Mouse (Mus musculus): ENCODE results near the gene Fbxo44.

- TF ChIP-seq CTCF (IDR thresholded peaks at IDR 0.05; ENCODE audit: control insufficient read depth, insufficient read depth, low read length) (no peak), POLR2A (IDR thresholded peaks at IDR 0.05; ENCODE audit: borderline replicate concordance, control insufficient read depth, low read depth, low read length) (no peak)
Measured at GRCm38 (mm10) chr4:148173811-148174494, 13.7 kb upstream of the Fbxo44 start.

All from bone marrow, adult 2 months (tissue).